Mouse (Mus musculus): Measurements from ENCODE around the gene Nrbp1.

DNA sequence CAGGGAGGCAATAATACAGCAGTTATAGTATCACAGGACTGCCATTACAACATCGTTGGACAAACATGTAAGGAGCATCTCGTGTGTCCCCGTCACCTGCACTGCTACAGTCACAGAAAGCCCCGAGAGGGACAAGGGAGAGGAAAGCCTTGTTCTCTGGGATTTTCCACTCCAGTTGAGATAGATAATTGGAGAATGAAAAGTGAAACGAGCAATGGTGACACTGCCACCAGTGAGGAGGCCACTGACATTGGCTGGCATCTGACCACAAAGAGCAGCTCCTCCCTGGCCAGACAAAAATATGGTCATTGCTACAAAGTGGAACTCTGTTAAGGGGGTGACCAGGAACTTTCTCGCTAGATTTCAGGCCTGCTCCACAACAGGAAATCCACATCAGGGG lies 27.0 kb downstream of the Nrbp1 start:
- TF ChIP-seq CTCF (IDR thresholded peaks at IDR 0.05; ENCODE audit: extremely low read depth, insufficient read depth, insufficient read length, insufficient replicate concordance), result no peak
- TF ChIP-seq POLR2A (IDR thresholded peaks at IDR 0.05; ENCODE audit: low read depth, low read length), result no peak

Data from spleen, adult 2 months (tissue).